Mouse (Mus musculus) ES-E14 (cell line): ENCODE measurements around the gene 1110002E22Rik. TPM values are rescaled to one million over a fixed set of nuclear protein-coding genes. Genes with fewer than 3 reads are reported as not detected.

Experiments
- DNase-seq: peaks from one replicate; pipeline ENCODE4 v3.0.0-alpha.2; 2013; ENCODE audit warnings: low read depth, low spot score
- H3K27ac ChIP-seq: 2 replicates; pipeline ENCODE4 v1.5.1; 2012; ENCODE audit warnings: low read depth, mild to moderate bottlenecking, low read length, moderate library complexity, mixed read lengths; ENCODE audit not compliant: poor library complexity, insufficient read depth, severe bottlenecking
- H3K36me3 ChIP-seq: 2 replicates; pipeline ENCODE4 v1.6.1; 2012; ENCODE audit warnings: mild to moderate bottlenecking, low read length, moderate library complexity, mixed read lengths; ENCODE audit not compliant: control insufficient read depth, poor library complexity, insufficient read depth, severe bottlenecking
- H3K4me1 ChIP-seq, 2 experiments: fragments of 150-350 bp in 1 of 2; sonication (generic) in 1 of 2; 2 replicates each; pipeline ENCODE4 v1.6.1; 2012; ENCODE audit warnings: low read length in 2 of 2, mild to moderate bottlenecking in 1 of 2, mixed read lengths in 1 of 2; ENCODE audit not compliant: control insufficient read depth in 2 of 2, insufficient read depth in 2 of 2, poor library complexity in 1 of 2
- H3K4me3 ChIP-seq, 2 experiments: fragments of 150-350 bp in 1 of 2; sonication (generic) in 1 of 2; 2 replicates each; pipeline ENCODE4 v1.5.1; 2012; ENCODE audit warnings: low read length in 2 of 2, low read depth in 1 of 2, mild to moderate bottlenecking in 1 of 2, mixed read lengths in 1 of 2; ENCODE audit not compliant: insufficient read depth in 1 of 2, poor library complexity in 1 of 2, severe bottlenecking in 1 of 2
- H3K9ac ChIP-seq: 2 replicates; pipeline ENCODE4 v1.6.1; 2012; ENCODE audit warnings: low read depth, mild to moderate bottlenecking, low read length, mixed read lengths; ENCODE audit not compliant: poor library complexity, insufficient read depth, severe bottlenecking
- H3K9me3 ChIP-seq: fragments of 150-350 bp; sonication (generic); 2 replicates; pipeline ENCODE4 v1.6.1; 2012; ENCODE audit warnings: low read depth, mild to moderate bottlenecking, low read length; ENCODE audit not compliant: control insufficient read depth, insufficient read depth
- CHD2 ChIP-seq: IDR thresholded peaks from 2 replicates; pipeline ENCODE4 v1.6.1; 2014; ENCODE audit warnings: mild to moderate bottlenecking, low read depth, low read length, inconsistent platforms
- HCFC1 ChIP-seq: IDR thresholded peaks from 2 replicates; pipeline ENCODE4 v1.6.1; 2012; ENCODE audit warnings: low read length, inconsistent platforms, borderline replicate concordance; ENCODE audit not compliant: insufficient read depth
- MAFK ChIP-seq: IDR thresholded peaks from 2 replicates; pipeline ENCODE4 v1.6.1; 2014; ENCODE audit warnings: mild to moderate bottlenecking, low read depth, low read length, inconsistent platforms; ENCODE audit not compliant: insufficient read depth
- ZC3H11A ChIP-seq: IDR thresholded peaks from 2 replicates; pipeline ENCODE4 v1.6.1; 2012; ENCODE audit warnings: low read depth, mild to moderate bottlenecking, inconsistent platforms, low read length, borderline replicate concordance
- ZNF384 ChIP-seq: IDR thresholded peaks from 2 replicates; pipeline ENCODE4 v1.6.1; 2012; ENCODE audit warnings: low read depth, low read length, inconsistent platforms
- in situ Hi-C, 2 experiments: fragments of 600-800 bp; cut with MboI; formaldehyde crosslinking; loops; one replicate each; pipeline ENCODE4 v1.15.1; 2025; ENCODE audit warnings: low sequenced_read_pairs in 2 of 2, inconsistent platforms in 1 of 2; ENCODE audit not compliant: unreplicated experiment in 2 of 2
- total RNA-seq: library from RNA; depleted of rRNA; stranded (reverse); fragments of 300-350 nt; gene quantifications from 2 replicates; pipeline ENCODE4 v1.2.3, GENCODE M21; 2012

The 1110002E22Rik gene
- total RNA-seq, 1 experiment, result under 0.01 TPM

GRCm38 (mm10) chr3:138101936-138102335 is 37.1 kb downstream of the 1110002E22Rik start:
- Histone ChIP-seq H3K9ac (no peak overlapping the region), H3K9me3 (no peaks in the 10 kb centered on the region), H3K4me1 (no peaks in the 10 kb centered on the region), H3K36me3 (no peaks in the 10 kb centered on the region), H3K27ac (no peak overlapping the region), H3K4me3 (no peak overlapping the region)
- TF ChIP-seq CHD2 (no peak), MAFK (no peak), ZNF384 (no peak), ZC3H11A (no peak), HCFC1 (no peak)
- in situ Hi-C loops, result no loop called here
- DNase-seq, result no peak

GRCm38 (mm10) chr3:138103690-138104089 is 38.8 kb downstream of the 1110002E22Rik start:
- in situ Hi-C loops, result no loop called here
- no peak for DNase-seq
- no peaks in the 10 kb centered on the region for H3K9me3 ChIP-seq
- no peaks in the 10 kb centered on the region for H3K4me1 ChIP-seq
- H3K4me3 ChIP-seq, result no peak overlapping the region
- no peaks in the 10 kb centered on the region for H3K36me3 ChIP-seq
- H3K27ac ChIP-seq, result no peak overlapping the region
- TF ChIP-seq CHD2 (no peak), ZNF384 (no peak)
- no peak overlapping the region for H3K9ac ChIP-seq

- Histone ChIP-seq H3K27ac (no peak overlapping the region), H3K9me3 (no peaks in the 10 kb centered on the region), H3K4me1 (no peaks in the 10 kb centered on the region), H3K36me3 (no peaks in the 10 kb centered on the region), H3K4me3 (no peak overlapping the region), H3K9ac (no peak overlapping the region)
- DNase-seq, result no peak
- in situ Hi-C loops, result no loop called here
- no peak for TF ChIP-seq CHD2
- TF ChIP-seq ZNF384, result no peak
- no peak for TF ChIP-seq HCFC1
- TF ChIP-seq ZC3H11A, result no peak
- no peak for TF ChIP-seq MAFK
Observed at GRCm38 (mm10) chr3:138105056-138105455, 40.2 kb downstream of the 1110002E22Rik start.

- Histone ChIP-seq H3K9ac (no peak overlapping the region), H3K36me3 (no peaks in the 10 kb centered on the region), H3K9me3 (no peaks in the 10 kb centered on the region), H3K27ac (no peak overlapping the region), H3K4me3 (no peak overlapping the region), H3K4me1 (no peaks in the 10 kb centered on the region)
- TF ChIP-seq CHD2 (no peak), ZC3H11A (no peak), MAFK (no peak), ZNF384 (no peak), HCFC1 (no peak)
- no peak for DNase-seq
- in situ Hi-C loops, result no loop called here
Observed at GRCm38 (mm10) chr3:138106887-138107286, 42.0 kb downstream of the 1110002E22Rik start.

- Histone ChIP-seq H3K4me1 (peaks cover 0 to 5% of the 10 kb centered on the region in 2 experiments; a peak in 1 of 4 replicates), H3K36me3 (no peaks in the 10 kb centered on the region), H3K4me3 (no peak overlapping the region), H3K9ac (no peak overlapping the region), H3K27ac (no peak overlapping the region), H3K9me3 (no peaks in the 10 kb centered on the region)
- DNase-seq, result no peak
- TF ChIP-seq CHD2, result no peak
- no peak for TF ChIP-seq MAFK
- no peak for TF ChIP-seq HCFC1
- TF ChIP-seq ZC3H11A, result no peak
- no peak for TF ChIP-seq ZNF384
- in situ Hi-C loops, result no loop called here
Observed at GRCm38 (mm10) chr3:138110910-138111782, 46.3 kb downstream of the 1110002E22Rik start.
